Mouse (Mus musculus) megakaryocyte-erythroid progenitor cell, adult 5-6 weeks (primary cell): ENCODE results near the gene Gclm. TPM values are rescaled to one million over a fixed set of nuclear protein-coding genes. Genes with fewer than 3 reads are reported as not detected.
"Not testable (repeated sequence)": the region's sequence is repeated elsewhere in the genome, so short reads cannot be mapped to it uniquely, and the experiment has no call there.

Experiments
- ATAC-seq: replicated peaks from 2 replicates; pipeline ENCODE4 v1.8.0; 2016; ENCODE audit warnings: mild to moderate bottlenecking, inconsistent platforms; ENCODE audit not compliant: severe bottlenecking, poor library complexity, low FRiP score, low TSS enrichment
- total RNA-seq, 2 experiments: library from RNA; stranded (forward) in 1 of 2; stranded (reverse) in 1 of 2; fragments of 200-1000, 215-1000 nt in 1 of 2; fragments of >200 nt in 1 of 2; fragmentation: Nextera tagmentation in 1 of 2; gene quantifications; 2 replicates each; pipeline ENCODE4 v1.2.3; 2014 to 2017

Gclm gene
- total RNA-seq, 2 experiments from 2014 or later: 158 to 293 TPM

DNA sequence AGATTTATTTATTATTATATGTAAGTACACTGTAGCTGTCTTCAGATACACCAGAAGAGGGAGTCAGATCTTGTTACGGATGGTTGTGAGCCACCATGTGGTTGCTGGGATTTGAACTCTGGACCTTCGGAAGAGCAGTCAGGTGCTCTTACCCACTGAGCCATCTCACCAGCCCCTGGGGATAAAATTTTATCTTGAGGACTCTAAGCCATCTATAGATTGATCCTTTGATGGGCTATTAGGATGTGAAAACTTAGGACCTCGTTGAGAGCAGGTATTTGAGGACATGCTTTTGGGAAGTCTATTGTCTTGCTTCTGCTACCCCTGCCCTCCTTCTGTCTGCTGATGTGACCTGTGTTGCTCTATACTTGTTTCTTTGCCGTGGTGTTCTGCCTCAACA lies 44.0 kb downstream of the Gclm start:
- ATAC-seq: not testable (repeated sequence)

GRCm38 (mm10) chr3:122290696-122291095 lies 45.3 kb downstream of the Gclm start:
- ATAC-seq: no peak

DNA sequence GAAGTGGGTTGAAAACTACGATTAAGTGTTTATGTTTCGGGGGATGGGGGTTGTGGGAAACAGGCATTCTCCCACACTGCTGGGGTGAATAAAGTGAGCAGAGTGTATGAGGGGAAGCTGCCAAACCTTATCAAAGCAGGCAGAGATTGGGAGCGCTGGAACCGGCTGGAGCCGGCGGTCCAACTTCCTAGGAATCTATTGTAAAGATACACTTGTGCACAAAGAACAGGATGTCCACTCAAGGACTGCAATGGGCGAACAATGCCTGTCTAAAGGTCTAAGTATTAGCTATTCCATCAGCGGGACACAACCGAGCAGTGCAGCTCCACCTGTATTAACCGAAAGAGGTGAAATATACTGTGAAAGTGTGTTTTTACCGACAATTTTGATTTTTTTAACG lies 46.5 kb downstream of the Gclm start:
- ATAC-seq: no peak

- ATAC-seq: peak; percentile 67
These were observed 47.2 kb downstream of the Gclm start for GRCm38 (mm10) chr3:122292300-122293222.

- peak; percentile 29; the same call in 1 of the 2 replicates for ATAC-seq
These were observed 48.0 kb downstream of the Gclm start for GRCm38 (mm10) chr3:122293223-122293953.

- peak; percentile 75 for ATAC-seq
These were observed 48.8 kb downstream of the Gclm start, which contains the start of gene Bcar3 for GRCm38 (mm10) chr3:122293954-122294850. TSS of gene Bcar3 (plus strand) at chr3:122294136.

DNA sequence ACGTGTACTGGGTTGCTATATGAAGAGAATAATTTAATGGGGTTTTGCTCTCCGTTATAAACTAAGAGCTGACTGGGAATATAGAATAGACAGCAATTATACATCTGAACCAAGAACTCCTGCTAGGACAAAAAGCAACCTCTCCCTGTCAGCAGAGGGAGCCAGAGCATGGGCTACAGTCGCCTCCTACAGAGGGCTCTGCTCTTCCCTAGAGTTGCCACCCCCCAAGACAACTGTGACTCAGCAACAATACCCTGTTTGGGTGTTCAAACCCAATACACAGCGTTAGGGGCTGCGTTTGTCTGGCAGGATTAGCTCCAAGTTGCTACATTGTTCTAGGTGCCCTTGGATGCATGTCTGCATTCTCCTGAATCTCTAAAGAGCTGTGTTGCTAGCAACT lies 50.2 kb downstream of the Gclm start:
- peak; percentile 75 for ATAC-seq

DNA sequence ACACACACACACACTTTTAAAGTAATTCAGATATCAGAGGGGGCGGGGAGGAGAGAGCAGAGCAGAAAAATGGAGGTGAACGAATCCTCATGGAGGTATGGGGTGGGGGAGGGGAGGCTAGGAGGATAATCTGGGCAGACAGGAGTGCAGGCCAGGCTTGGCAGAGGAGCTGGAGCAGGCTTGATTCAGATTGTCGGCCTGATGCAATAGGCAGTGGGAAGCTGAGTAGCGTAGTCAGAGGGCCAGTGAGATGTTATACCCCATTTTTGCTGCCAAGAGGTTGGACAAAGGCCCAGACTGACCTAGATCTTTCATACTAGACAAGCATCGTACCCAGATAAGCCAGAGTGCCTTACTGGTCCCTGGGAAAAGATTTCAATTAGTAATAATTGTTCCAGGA lies 51.6 kb downstream of the Gclm start:
- no peak for ATAC-seq

- peak; percentile 78 for ATAC-seq
These were observed 55.9 kb downstream of the Gclm start for GRCm38 (mm10) chr3:122300983-122301919.

DNA sequence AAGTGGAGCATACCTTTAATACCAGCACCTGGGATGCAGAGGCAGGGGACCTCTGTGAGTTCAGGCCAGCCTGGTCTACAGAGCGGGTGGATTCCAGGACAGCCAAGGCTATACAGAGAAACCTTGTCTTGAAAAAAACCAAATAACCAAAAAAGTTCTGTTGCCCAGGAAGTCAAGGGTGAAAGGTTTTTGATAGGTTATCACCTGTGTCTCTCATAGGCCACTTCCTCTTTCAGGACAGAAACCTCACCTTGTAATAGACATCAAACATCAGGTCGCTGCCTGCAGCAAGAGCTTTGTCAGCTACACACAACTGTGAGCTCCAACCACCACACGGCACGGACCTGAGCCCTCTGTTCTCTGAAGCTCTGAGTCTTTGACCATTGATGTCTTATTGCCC lies 59.2 kb downstream of the Gclm start:
- no peak for ATAC-seq

- ATAC-seq: peak; percentile 49
These were observed 62.7 kb downstream of the Gclm start for GRCm38 (mm10) chr3:122307894-122308671.

GRCm38 (mm10) chr3:122308981-122309380 lies 63.6 kb downstream of the Gclm start:
- no peak for ATAC-seq

DNA sequence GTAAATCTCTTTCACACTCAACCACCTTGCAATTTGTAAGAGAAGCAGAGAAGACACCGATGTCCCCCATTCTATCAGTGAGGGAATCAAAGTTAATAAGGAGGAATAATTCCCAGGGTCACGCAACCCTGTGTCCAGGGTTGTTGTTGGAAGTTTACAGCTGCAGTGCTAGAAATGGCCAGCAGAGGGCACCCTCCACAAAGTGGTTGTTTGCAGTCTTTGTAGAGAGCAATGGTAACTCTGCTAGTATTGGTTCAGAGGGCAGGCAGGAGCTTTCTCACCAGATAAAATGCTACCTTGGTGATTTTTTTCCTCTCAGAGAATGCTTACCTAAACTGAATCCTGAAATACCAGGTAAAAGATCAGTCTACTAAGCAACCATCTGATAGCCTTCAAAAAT lies 66.7 kb downstream of the Gclm start:
- peak; percentile 48 for ATAC-seq

- peak; percentile 13; the same call in 1 of the 2 replicates for ATAC-seq
These were observed 67.7 kb downstream of the Gclm start for GRCm38 (mm10) chr3:122312936-122313629.

DNA sequence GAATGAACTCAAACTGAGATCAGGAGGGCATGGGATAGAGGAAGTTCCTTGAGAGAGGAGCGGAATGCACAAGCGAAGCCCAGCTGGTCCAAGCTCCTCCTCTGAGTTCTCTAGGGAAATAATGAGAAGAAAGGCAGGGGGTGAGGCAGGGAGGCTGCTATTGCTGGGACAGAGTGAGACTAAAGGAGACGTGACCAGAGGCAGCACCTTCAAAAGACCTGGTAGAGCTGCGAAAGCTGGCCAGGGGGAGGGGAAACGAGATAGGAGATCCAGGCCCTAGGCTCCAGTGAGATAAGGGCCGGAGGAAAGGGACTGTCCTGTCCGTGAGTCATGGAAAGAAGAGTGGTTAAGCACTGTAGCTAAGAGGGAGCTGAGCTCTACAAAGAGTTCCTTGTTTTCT lies 68.6 kb downstream of the Gclm start:
- no peak for ATAC-seq

- peak; percentile 47; the same call in 1 of the 2 replicates for ATAC-seq
These were observed 71.3 kb downstream of the Gclm start for GRCm38 (mm10) chr3:122316621-122317020.

DNA sequence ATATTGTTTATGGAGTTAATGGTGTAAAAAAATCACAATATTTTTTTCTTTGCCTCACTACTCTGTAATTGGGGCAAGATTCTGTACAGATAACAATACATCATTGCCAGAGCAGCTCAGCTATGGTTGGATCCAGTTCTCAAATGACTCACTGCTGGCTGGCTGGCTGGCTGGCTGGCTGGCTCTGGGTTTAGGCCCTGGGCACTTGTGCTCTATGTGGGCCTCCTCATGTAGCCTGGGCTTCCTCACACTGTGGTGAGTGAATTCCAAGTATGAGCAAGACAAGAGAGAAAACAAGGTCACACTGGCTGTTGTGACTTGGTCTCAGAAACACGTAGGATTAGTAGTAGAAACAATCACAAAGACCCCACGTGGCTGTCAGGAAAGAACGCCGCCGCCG lies 72.0 kb downstream of the Gclm start:
- no peak for ATAC-seq
